Mouse (Mus musculus): ENCODE results near the gene Ypel4. TPM values are rescaled to one million over a fixed set of nuclear protein-coding genes. Genes with fewer than 3 reads are reported as not detected.

The Ypel4 gene
- total RNA-seq, 2 experiments from 2014 or later: 65.8 to 94.6 TPM

Small RNA genes within 50 kb of the gene (microRNA-seq; reads per million reads assigned to microRNA genes)
- 1,337 reads per million, percentile 81 among the genes with 10 or more reads in this experiment for gene Mir130a

Other genes starting within 250 kb of the Ypel4 start
- gene Ctnnd1, start 83.3 kb upstream of the Ypel4 start, total RNA-seq (2021): 10 to 100 TPM; 56.8 to 66.1 TPM
- not detected for gene Btbd18, start 75.0 kb upstream of the Ypel4 start, total RNA-seq (2021)
- gene Selenoh, start 63.3 kb upstream of the Ypel4 start, total RNA-seq (2021): 10 to 100 TPM; 35.5 to 41.2 TPM
- gene Gm28635, start 56.0 kb upstream of the Ypel4 start, total RNA-seq (2021): 1 to 10 TPM; 6.0 to 8.1 TPM
- 10 to 100 TPM; 27.2 to 31.9 TPM for gene Med19, start 55.7 kb upstream of the Ypel4 start, total RNA-seq (2021)
- 100 to 1,000 TPM; 223 to 252 TPM for gene Tmx2, start 54.9 kb upstream of the Ypel4 start, total RNA-seq (2021)
- gene Zdhhc5, start 18.9 kb upstream of the Ypel4 start, total RNA-seq (2021): 10 to 100 TPM; 42.1 to 48.9 TPM
- 10 to 100 TPM in 1 of 2 experiments, 1 to 10 TPM in 1; 6.6 to 10.5 TPM for gene Clp1, start 6.7 kb upstream of the Ypel4 start, total RNA-seq (2021)
- 1 to 10 TPM; 1.2 to 1.7 TPM for gene Gm19426, start 9.6 kb downstream of the Ypel4 start, total RNA-seq (2021)
- gene Serping1, start 41.4 kb downstream of the Ypel4 start, total RNA-seq (2021): 1 to 10 TPM; 5.3 to 7.7 TPM
- 1 to 10 TPM; 5.2 to 5.5 TPM for gene Ube2l6, start 64.8 kb downstream of the Ypel4 start, total RNA-seq (2021)
- gene Smtnl1, start 88.6 kb downstream of the Ypel4 start, total RNA-seq (2021): not detected
- gene Timm10, start 92.9 kb downstream of the Ypel4 start, total RNA-seq (2021): 10 to 100 TPM; 53.8 to 55.9 TPM
- under 1 TPM; 0.25 to 0.32 TPM for gene Slc43a1, start 104.8 kb downstream of the Ypel4 start, total RNA-seq (2021)
- gene Rtn4rl2, start 152.7 kb downstream of the Ypel4 start, total RNA-seq (2021): 10 to 100 TPM; 90.0 to 92.0 TPM
- gene Slc43a3, start 202.5 kb downstream of the Ypel4 start, total RNA-seq (2021): under 1 TPM; 0.29 to 0.32 TPM
- not detected for gene Prg2, start 246.4 kb downstream of the Ypel4 start, total RNA-seq (2021)